Mouse (Mus musculus) embryonic facial prominence, embryonic 11.5 days (tissue): ENCODE results near the gene Atg4c. TPM values are rescaled to one million over a fixed set of nuclear protein-coding genes. Genes with fewer than 3 reads are reported as not detected.

Experiments used
- ATAC-seq: fragments of 200-750 bp; cut with Nextera tagmentation; replicated peaks from 2 replicates; pipeline ENCODE4 v1.8.0; 2017; ENCODE audit warnings: low read depth; ENCODE audit not compliant: insufficient number of reproducible peaks, low FRiP score, low TSS enrichment
- DNase-seq: peaks from one replicate; pipeline ENCODE4 v3.0.0-alpha.2; 2015; ENCODE audit warnings: low spot score
- H3K27ac ChIP-seq: fragments of 300-500 bp; sonication (generic); replicated peaks from 2 replicates; pipeline ENCODE4 v1.5.1; 2014; ENCODE audit warnings: mild to moderate bottlenecking, low read depth, low read length, control low read depth
- H3K27me3 ChIP-seq: fragments of 300-500 bp; sonication (generic); 2 replicates; pipeline ENCODE4 v1.6.1; 2014; ENCODE audit warnings: mild to moderate bottlenecking, low read length, moderate library complexity, mixed read lengths; ENCODE audit not compliant: control insufficient read depth, insufficient read depth
- H3K36me3 ChIP-seq: fragments of 300-500 bp; sonication (generic); replicated peaks from 2 replicates; pipeline ENCODE4 v1.6.1; 2014; ENCODE audit warnings: low read depth, mild to moderate bottlenecking, low read length, moderate library complexity, mixed read lengths; ENCODE audit not compliant: control insufficient read depth, insufficient read depth
- H3K4me1 ChIP-seq: fragments of 300-500 bp; sonication (generic); 2 replicates; pipeline ENCODE4 v1.6.1; 2014; ENCODE audit warnings: low read length, mixed read lengths; ENCODE audit not compliant: control insufficient read depth, insufficient read depth
- H3K4me2 ChIP-seq: fragments of 300-500 bp; sonication (generic); 2 replicates; pipeline ENCODE4 v1.6.1; 2014; ENCODE audit warnings: low read depth, mild to moderate bottlenecking, control low read depth, low read length, moderate library complexity
- H3K4me3 ChIP-seq: fragments of 300-500 bp; sonication (generic); 2 replicates; pipeline ENCODE4 v1.5.1; 2014; ENCODE audit warnings: low read depth, low read length, control low read depth
- H3K9ac ChIP-seq: fragments of 300-500 bp; sonication (generic); replicated peaks from 2 replicates; pipeline ENCODE4 v1.6.1; 2014; ENCODE audit warnings: mild to moderate bottlenecking, control low read depth, low read length
- H3K9me3 ChIP-seq: fragments of 300-500 bp; sonication (generic); replicated peaks from 2 replicates; pipeline ENCODE4 v1.6.1; 2016; ENCODE audit warnings: mild to moderate bottlenecking, low read length, inconsistent platforms, mixed read lengths; ENCODE audit not compliant: control insufficient read depth
- WGBS: fragments of 180-500 bp; shearing (Covaris S2); extraction: QIAGEN DNeasy Blood & Tissue Kit; methylation state at CpG from one replicate; pipeline ENCODE4 v1.1.7; 2014; 5-methylcytosine and 5-hydroxymethylcytosine counted together
- polyA plus RNA-seq: library from polyadenylated mRNA; unstranded; fragments of >200 nt; fragmentation: Nextera tagmentation; extraction: Ambion mirVana; gene quantifications from 2 replicates; pipeline ENCODE4 v1.2.1, GENCODE M21; 2014

Atg4c gene
- polyA plus RNA-seq, 1 experiment from 2014 or later = 17.7 TPM

- Histone ChIP-seq H3K4me1 (no peaks in the 10 kb centered on the region), H3K4me2 (no peak overlapping the region), H3K27me3 (no peaks in the 10 kb centered on the region), H3K4me3 (no peak overlapping the region), H3K36me3 (no peaks in the 10 kb centered on the region), H3K9me3 (no peaks in the 10 kb centered on the region), H3K9ac (no peak overlapping the region), H3K27ac (no peak overlapping the region)
- ATAC-seq = no peak
- no peak for DNase-seq
- 95% methylated on average over 3 of the region's 3 CpGs for WGBS
Observed at GRCm38 (mm10) chr4:99249358-99249757, 55.6 kb downstream of the Atg4c start.

GRCm38 (mm10) chr4:99249826-99250225 lies 56.1 kb downstream of the Atg4c start:
- no peaks in the 10 kb centered on the region for H3K36me3 ChIP-seq
- no peaks in the 10 kb centered on the region for H3K4me1 ChIP-seq
- H3K4me3 ChIP-seq = no peak overlapping the region
- no peak overlapping the region for H3K27ac ChIP-seq
- no peaks in the 10 kb centered on the region for H3K27me3 ChIP-seq
- ATAC-seq (no peak), DNase-seq (no peak)
- no peaks in the 10 kb centered on the region for H3K9me3 ChIP-seq
- 94% methylated on average over 8 of the region's 8 CpGs for WGBS
- H3K4me2 ChIP-seq = no peak overlapping the region
- no peak overlapping the region for H3K9ac ChIP-seq

GRCm38 (mm10) chr4:99252957-99253356 lies 59.2 kb downstream of the Atg4c start:
- no peak for ATAC-seq
- H3K4me2 ChIP-seq = no peak overlapping the region
- WGBS = 92% methylated on average over 11 of the region's 11 CpGs

GRCm38 (mm10) chr4:99263191-99263590 lies 69.5 kb downstream of the Atg4c start:
- ATAC-seq (no peak), DNase-seq (no peak)
- Histone ChIP-seq H3K4me2 (no peak overlapping the region), H3K36me3 (no peaks in the 10 kb centered on the region), H3K9ac (no peak overlapping the region), H3K27ac (no peak overlapping the region), H3K9me3 (no peaks in the 10 kb centered on the region), H3K4me1 (no peaks in the 10 kb centered on the region), H3K27me3 (no peaks in the 10 kb centered on the region), H3K4me3 (no peak overlapping the region)
- 88% methylated on average over 2 of the region's 2 CpGs for WGBS

More at GRCm38 (mm10) chr4:99252957-99253356, 59.2 kb downstream of the Atg4c start:
- Histone ChIP-seq H3K27ac (no peak overlapping the region), H3K9ac (no peak overlapping the region), H3K4me1 (no peaks in the 10 kb centered on the region), H3K36me3 (no peaks in the 10 kb centered on the region), H3K9me3 (no peaks in the 10 kb centered on the region), H3K27me3 (no peaks in the 10 kb centered on the region), H3K4me3 (no peak overlapping the region)
- DNase-seq = no peak

- DNase-seq (no peak), ATAC-seq (no peak)
- no peaks in the 10 kb centered on the region for H3K9me3 ChIP-seq
- no peaks in the 10 kb centered on the region for H3K27me3 ChIP-seq
- no peak overlapping the region for H3K4me3 ChIP-seq
- no peak overlapping the region for H3K9ac ChIP-seq
- WGBS = 41% methylated on average over 11 of the region's 11 CpGs
- H3K4me2 ChIP-seq = no peak overlapping the region
- no peaks in the 10 kb centered on the region for H3K4me1 ChIP-seq
- no peaks in the 10 kb centered on the region for H3K36me3 ChIP-seq
- no peak overlapping the region for H3K27ac ChIP-seq
Observed at GRCm38 (mm10) chr4:99263663-99264062, 69.9 kb downstream of the Atg4c start.

- Histone ChIP-seq H3K4me1 (no peaks in the 10 kb centered on the region), H3K9ac (no peak overlapping the region), H3K27me3 (no peaks in the 10 kb centered on the region), H3K27ac (no peak overlapping the region), H3K36me3 (no peaks in the 10 kb centered on the region), H3K4me3 (no peak overlapping the region), H3K9me3 (no peaks in the 10 kb centered on the region), H3K4me2 (no peak overlapping the region)
- 81% methylated on average over 10 of the region's 10 CpGs for WGBS
- ATAC-seq = no peak
- DNase-seq = no peak
Observed at GRCm38 (mm10) chr4:99266843-99267445, 73.2 kb downstream of the Atg4c start.

- Histone ChIP-seq H3K4me1 (no peaks in the 10 kb centered on the region), H3K27me3 (no peaks in the 10 kb centered on the region), H3K4me3 (no peak overlapping the region), H3K27ac (no peak overlapping the region), H3K36me3 (no peaks in the 10 kb centered on the region), H3K4me2 (no peak overlapping the region), H3K9me3 (no peaks in the 10 kb centered on the region), H3K9ac (no peak overlapping the region)
- 30% methylated on average over 9 of the region's 9 CpGs for WGBS
- DNase-seq (no peak), ATAC-seq (no peak)
Observed at GRCm38 (mm10) chr4:99272860-99273259, 79.1 kb downstream of the Atg4c start.

- Histone ChIP-seq H3K4me2 (no peak overlapping the region), H3K9me3 (no peaks in the 10 kb centered on the region), H3K27me3 (no peaks in the 10 kb centered on the region), H3K4me3 (no peak overlapping the region), H3K4me1 (no peaks in the 10 kb centered on the region), H3K36me3 (no peaks in the 10 kb centered on the region), H3K27ac (no peak overlapping the region), H3K9ac (no peak overlapping the region)
- no peak for DNase-seq
- no peak for ATAC-seq
- 95% methylated on average over 3 of the region's 3 CpGs for WGBS
Observed at GRCm38 (mm10) chr4:99273466-99273865, 79.7 kb downstream of the Atg4c start.
